Mouse (Mus musculus) neural tube, embryonic 14.5 days (tissue): ENCODE results near the gene Cotl1. TPM values are rescaled to one million over a fixed set of nuclear protein-coding genes. Genes with fewer than 3 reads are reported as not detected.

Experiments
- ATAC-seq: fragments of 200-750 bp; cut with Nextera tagmentation; 2 replicates; pipeline ENCODE4 v1.8.0; 2017; ENCODE audit warnings: low read depth, mild to moderate bottlenecking, moderate TSS enrichment, moderate library complexity
- H3K27ac ChIP-seq: fragments of 300-500 bp; sonication (generic); 2 replicates; pipeline ENCODE4 v1.5.1; 2014; ENCODE audit warnings: low read depth, mild to moderate bottlenecking, control low read depth, low read length, moderate library complexity, mixed read lengths
- H3K27me3 ChIP-seq: fragments of 300-500 bp; sonication (generic); 2 replicates; pipeline ENCODE4 v1.6.1; 2014; ENCODE audit warnings: low read length; ENCODE audit not compliant: control insufficient read depth, insufficient read depth
- H3K36me3 ChIP-seq: fragments of 300-500 bp; sonication (generic); 2 replicates; pipeline ENCODE4 v1.6.1; 2014; ENCODE audit warnings: low read length, mixed read lengths; ENCODE audit not compliant: control insufficient read depth, insufficient read depth
- H3K4me1 ChIP-seq: fragments of 300-500 bp; sonication (generic); 2 replicates; pipeline ENCODE4 v1.6.1; 2014; ENCODE audit warnings: low read length; ENCODE audit not compliant: control insufficient read depth, insufficient read depth
- H3K4me2 ChIP-seq: fragments of 300-500 bp; sonication (generic); 2 replicates; pipeline ENCODE4 v1.6.1; 2014; ENCODE audit warnings: mild to moderate bottlenecking, low read depth, low read length, control low read depth
- H3K4me3 ChIP-seq: fragments of 300-500 bp; sonication (generic); 2 replicates; pipeline ENCODE4 v1.5.1; 2014; ENCODE audit warnings: low read depth, low read length, control low read depth, mixed read lengths
- H3K9ac ChIP-seq: fragments of 300-500 bp; sonication (generic); replicated peaks from 2 replicates; pipeline ENCODE4 v1.6.1; 2014; ENCODE audit warnings: low read depth, mild to moderate bottlenecking, control low read depth, low read length, mixed read lengths
- H3K9me3 ChIP-seq: fragments of 300-500 bp; sonication (generic); 2 replicates; pipeline ENCODE4 v1.6.1; 2016; ENCODE audit warnings: low read length; ENCODE audit not compliant: control insufficient read depth
- WGBS: fragments of 180-500 bp; shearing (Covaris S2); extraction: QIAGEN DNeasy Blood & Tissue Kit; methylation state at CpG from one replicate; pipeline ENCODE4 v1.1.7; 2014; 5-methylcytosine and 5-hydroxymethylcytosine counted together
- polyA plus RNA-seq: library from polyadenylated mRNA; unstranded; fragments of >200 nt; fragmentation: Nextera tagmentation; extraction: Ambion mirVana; gene quantifications from 2 replicates; pipeline ENCODE4 v1.2.1, GENCODE M21; 2014

Gene Cotl1
- polyA plus RNA-seq, result 228 and 232 TPM in 2 replicates

DNA sequence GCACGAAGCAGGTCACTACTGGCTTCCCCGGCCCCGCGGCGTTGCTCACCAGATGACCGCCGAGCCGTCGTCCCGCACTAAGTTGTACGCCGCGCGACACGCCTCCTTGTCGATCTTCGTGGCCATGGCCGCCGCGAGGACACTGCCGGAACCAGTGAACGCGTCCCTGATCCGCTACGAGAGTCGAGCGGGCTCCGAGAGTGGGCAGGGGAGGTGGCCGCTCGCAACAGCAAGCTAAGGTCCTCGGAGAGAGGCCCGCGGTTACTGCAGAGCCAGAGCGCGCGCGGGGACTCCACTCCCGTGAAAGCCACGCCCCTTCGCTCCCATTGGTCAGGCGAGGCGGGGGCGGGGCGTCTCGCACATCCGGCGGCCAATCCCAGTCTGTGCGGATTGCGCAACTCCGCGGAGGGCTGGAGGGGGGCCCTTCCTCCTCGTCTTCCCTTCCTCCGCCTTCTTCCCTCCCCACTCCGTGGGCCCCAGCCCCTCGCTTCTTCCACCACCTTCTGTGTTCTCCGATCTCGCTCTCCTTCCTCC lies at the start of gene Cotl1:
Gene Cotl1 (minus strand): TSS at position 270 of the 534 bp plus-strand sequence.
- Histone ChIP-seq H3K4me2 (peak within 1 kb of the TSS; percentile 87), H3K9me3 (no peaks in the 10 kb centered on the region), H3K4me3 (peak within 1 kb of the TSS; percentile 79), H3K27ac (peak within 1 kb of the TSS; percentile 67), H3K9ac (peak within 1 kb of the TSS; percentile 80), H3K27me3 (no peaks in the 10 kb centered on the region), H3K36me3 (no peaks in the 10 kb centered on the region), H3K4me1 (peaks cover 36% of the 10 kb centered on the region)
- under 1% methylated on average over 56 of the region's 57 CpGs for whole genome bisulfite sequencing
- ATAC-seq, result peak; percentile 94

DNA sequence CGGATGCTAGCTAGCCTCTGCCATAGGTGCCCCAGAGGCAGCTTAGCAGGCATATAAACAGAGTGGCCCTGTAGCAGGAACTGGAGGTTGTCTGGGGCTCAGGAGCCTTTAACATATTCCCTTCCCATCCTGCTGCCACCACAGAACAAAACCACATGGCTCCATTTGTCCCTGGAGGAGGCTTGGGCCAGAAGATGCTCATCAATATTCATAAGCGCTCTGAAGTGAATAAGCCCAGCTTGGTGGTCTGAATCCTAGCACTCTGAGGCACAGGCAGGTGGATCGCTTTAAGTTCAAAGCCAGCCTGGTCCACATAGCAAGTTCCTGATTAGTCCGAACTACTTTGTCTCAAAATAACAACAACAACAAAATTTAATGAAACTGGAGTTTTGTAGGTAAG lies 47.7 kb upstream of the Cotl1 start:
- WGBS, result 60% methylated on average over 4 of the region's 4 CpGs
- ATAC-seq, result no peak
- no peaks in the 10 kb centered on the region for H3K9me3 ChIP-seq
- 0 out of 2 replicates have a peak, but pooled peaks cover 2% of the 10 kb centered on the region for H3K4me1 ChIP-seq
- H3K36me3 ChIP-seq, result no peaks in the 10 kb centered on the region
- H3K9ac ChIP-seq, result no peak overlapping the region
- no peak overlapping the region for H3K27ac ChIP-seq
- no peak overlapping the region for H3K4me3 ChIP-seq
- no peaks in the 10 kb centered on the region for H3K27me3 ChIP-seq
- no peak overlapping the region for H3K4me2 ChIP-seq

DNA sequence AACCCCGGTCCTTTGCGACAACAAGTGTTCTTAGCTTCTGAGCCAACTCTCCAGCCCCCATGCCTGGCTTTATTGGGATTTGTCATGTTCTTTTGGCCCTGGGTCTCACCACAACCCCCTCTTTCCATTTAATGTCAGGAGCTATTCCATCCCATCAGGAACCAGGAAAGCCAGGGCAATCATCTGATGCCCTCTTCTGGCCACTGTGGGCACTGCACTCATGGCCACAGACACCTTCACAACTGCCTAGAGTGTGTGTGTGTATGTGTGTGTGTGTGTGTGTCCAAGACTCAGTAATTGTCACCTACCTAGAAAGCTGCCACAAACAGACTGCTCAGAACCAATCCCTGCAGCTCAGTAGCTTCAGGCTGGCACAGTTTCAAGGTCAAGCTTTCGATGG lies 46.8 kb upstream of the Cotl1 start:
- 89% methylated on average over 3 of the region's 3 CpGs for WGBS
- no peaks in the 10 kb centered on the region for H3K9me3 ChIP-seq
- 0 out of 2 replicates have a peak, but pooled peaks cover 2% of the 10 kb centered on the region for H3K4me1 ChIP-seq
- no peaks in the 10 kb centered on the region for H3K36me3 ChIP-seq
- H3K27ac ChIP-seq, result no peak overlapping the region
- no peak for ATAC-seq
- no peak overlapping the region for H3K4me3 ChIP-seq
- no peaks in the 10 kb centered on the region for H3K27me3 ChIP-seq
- no peak overlapping the region for H3K4me2 ChIP-seq
- H3K9ac ChIP-seq, result no peak overlapping the region

DNA sequence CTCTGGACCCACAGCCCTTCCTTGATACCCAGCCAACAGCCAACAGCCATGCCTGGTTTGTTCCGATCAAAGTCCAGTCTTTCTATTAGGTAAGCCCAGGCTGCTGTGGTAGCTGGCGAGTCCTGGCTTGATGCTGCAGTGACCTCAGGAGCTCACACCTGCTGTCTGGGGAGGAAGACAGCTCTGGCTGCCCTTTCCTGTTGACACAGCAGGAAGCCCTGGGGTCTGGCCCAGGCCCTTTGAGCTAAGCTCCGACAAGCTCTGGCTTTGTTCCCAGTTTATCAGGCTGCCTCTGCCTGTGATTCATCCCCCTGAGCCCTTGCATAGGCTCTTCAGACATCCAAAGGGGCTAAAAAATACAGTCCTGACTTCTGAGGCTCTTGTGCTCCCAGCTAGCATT lies 45.3 kb upstream of the Cotl1 start:
- H3K36me3 ChIP-seq, result no peaks in the 10 kb centered on the region
- H3K4me3 ChIP-seq, result no peak overlapping the region
- no peaks in the 10 kb centered on the region for H3K27me3 ChIP-seq
- H3K27ac ChIP-seq, result no peak overlapping the region
- no peaks in the 10 kb centered on the region for H3K9me3 ChIP-seq
- no peak for ATAC-seq
- 0 out of 2 replicates have a peak, but pooled peaks cover 2% of the 10 kb centered on the region for H3K4me1 ChIP-seq
- H3K4me2 ChIP-seq, result no peak overlapping the region
- no peak overlapping the region for H3K9ac ChIP-seq
- WGBS, result 30% methylated on average over 3 of the region's 3 CpGs

DNA sequence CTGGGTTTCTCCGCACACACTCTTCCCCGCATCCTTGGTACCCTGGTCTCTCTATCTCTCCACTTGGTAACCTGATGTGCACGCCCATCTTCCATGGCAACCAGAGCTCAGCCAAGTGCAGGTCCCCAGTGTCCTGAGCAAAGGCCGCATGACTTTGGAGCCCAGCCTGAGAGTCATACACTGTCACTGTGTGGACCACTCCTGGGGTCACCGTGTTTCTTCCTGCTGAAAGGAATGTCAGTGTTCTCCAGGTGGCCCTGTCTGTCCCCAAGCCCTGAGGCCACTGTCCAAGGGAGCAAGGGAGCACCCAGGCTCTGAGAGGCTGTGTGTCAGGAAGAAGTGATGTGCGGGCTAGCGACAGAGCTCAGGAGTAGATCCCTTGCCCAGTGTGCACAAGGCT lies 42.9 kb upstream of the Cotl1 start:
- H3K27me3 ChIP-seq, result no peaks in the 10 kb centered on the region
- no peak overlapping the region for H3K27ac ChIP-seq
- no peak overlapping the region for H3K4me2 ChIP-seq
- ATAC-seq, result no peak
- no peaks in the 10 kb centered on the region for H3K36me3 ChIP-seq
- H3K9ac ChIP-seq, result no peak overlapping the region
- H3K4me3 ChIP-seq, result no peak overlapping the region
- 0 out of 2 replicates have a peak, but pooled peaks cover 2% of the 10 kb centered on the region for H3K4me1 ChIP-seq
- H3K9me3 ChIP-seq, result no peaks in the 10 kb centered on the region
- 91% methylated on average over 7 of the region's 7 CpGs for WGBS

DNA sequence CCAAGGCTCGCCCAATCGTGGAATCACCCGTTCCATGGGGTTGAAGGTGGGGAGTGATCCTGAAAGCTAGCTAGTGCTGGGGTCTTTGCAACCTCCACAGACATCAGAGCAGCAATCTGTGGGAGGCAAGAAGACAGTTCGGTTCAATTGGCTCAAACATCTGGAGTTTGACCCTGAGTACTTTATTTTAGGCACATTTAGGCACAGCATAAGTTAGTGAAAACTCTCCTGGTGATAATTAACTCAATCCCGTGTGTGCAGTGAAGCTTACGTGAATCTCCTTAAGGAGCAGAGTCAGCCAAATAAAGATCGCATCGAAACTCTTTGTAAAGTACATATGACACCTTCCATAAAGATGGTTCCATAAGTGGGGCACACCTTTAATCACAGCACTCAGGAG lies 41.6 kb upstream of the Cotl1 start:
- H3K4me2 ChIP-seq, result no peak overlapping the region
- no peak overlapping the region for H3K27ac ChIP-seq
- no peaks in the 10 kb centered on the region for H3K9me3 ChIP-seq
- H3K9ac ChIP-seq, result no peak overlapping the region
- H3K27me3 ChIP-seq, result no peaks in the 10 kb centered on the region
- WGBS, result 85% methylated on average over 8 of the region's 8 CpGs
- no peak for ATAC-seq
- H3K4me3 ChIP-seq, result no peak overlapping the region
- H3K4me1 ChIP-seq, result 0 out of 2 replicates have a peak, but pooled peaks cover 2% of the 10 kb centered on the region
- no peaks in the 10 kb centered on the region for H3K36me3 ChIP-seq

DNA sequence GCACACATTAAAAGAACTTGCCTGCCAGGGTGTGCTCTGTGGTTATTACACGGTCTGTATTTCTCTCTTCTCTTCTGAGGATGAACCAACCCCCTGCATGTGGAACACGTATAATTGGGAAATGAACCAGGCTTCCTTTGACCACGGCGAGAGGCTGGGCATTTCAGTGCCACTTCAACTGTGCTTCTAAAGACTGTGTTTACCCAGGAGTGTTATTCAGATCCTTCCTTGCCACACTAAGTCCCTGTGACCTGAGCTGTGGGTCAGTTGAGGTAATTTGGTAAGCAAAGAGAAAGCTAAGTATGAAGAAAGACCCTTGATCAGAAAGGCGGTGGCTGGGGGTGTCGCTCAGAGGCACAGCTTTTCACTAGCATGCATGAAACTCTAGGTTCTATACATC lies 41.0 kb upstream of the Cotl1 start:
- Histone ChIP-seq H3K36me3 (no peaks in the 10 kb centered on the region), H3K4me3 (no peak overlapping the region), H3K4me2 (no peak overlapping the region), H3K27me3 (no peaks in the 10 kb centered on the region), H3K9ac (no peak overlapping the region), H3K4me1 (0 out of 2 replicates have a peak, but pooled peaks cover 2% of the 10 kb centered on the region), H3K9me3 (no peaks in the 10 kb centered on the region), H3K27ac (no peak overlapping the region)
- no peak for ATAC-seq
- 73% methylated on average over 6 of the region's 6 CpGs for WGBS

DNA sequence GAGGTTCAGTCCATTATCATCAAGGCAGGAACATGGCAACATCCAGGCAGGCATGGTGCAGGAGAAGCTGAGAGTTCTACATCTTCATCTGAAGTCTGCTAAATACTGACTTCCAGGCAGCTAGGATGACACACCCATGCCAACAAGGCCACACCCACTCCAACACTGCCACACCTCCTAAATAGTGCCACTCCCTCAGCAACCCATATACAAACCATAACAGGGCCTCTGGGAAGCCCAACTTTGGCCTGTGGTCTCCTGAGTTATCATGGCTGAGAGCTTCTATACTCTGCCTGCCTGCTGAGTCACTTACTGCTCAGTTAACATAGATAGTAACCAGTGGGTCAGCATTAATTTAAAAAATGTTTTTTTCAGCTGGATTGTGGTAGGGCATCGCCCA lies 32.8 kb upstream of the Cotl1 start:
- H3K27me3 ChIP-seq, result no peaks in the 10 kb centered on the region
- no peaks in the 10 kb centered on the region for H3K4me1 ChIP-seq
- no peak for ATAC-seq
- H3K4me2 ChIP-seq, result no peak overlapping the region
- peaks cover 17% of the 10 kb centered on the region for H3K36me3 ChIP-seq
- 97% methylated on average over 1 of the region's 1 CpGs for WGBS
- no peaks in the 10 kb centered on the region for H3K9me3 ChIP-seq
- H3K9ac ChIP-seq, result no peak overlapping the region
- H3K4me3 ChIP-seq, result no peak overlapping the region
- H3K27ac ChIP-seq, result no peak overlapping the region

DNA sequence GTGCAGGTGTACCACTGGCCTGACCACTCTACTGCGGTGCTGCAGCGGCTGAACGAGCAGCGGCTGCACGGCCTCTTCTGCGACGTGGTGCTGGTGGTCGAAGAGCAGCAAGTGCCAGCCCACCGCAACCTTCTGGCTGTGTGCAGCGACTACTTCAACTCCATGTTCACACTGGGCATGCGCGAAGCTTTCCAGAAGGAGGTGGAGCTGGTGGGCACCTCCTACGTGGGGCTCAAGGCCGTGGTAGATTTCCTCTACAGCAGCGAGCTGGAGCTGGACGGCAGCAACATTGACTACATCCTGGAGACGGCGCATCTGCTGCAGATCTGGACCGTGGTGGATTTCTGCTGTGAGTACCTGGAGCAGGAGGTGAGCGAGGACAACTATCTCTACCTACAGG lies 29.3 kb upstream of the Cotl1 start:
- ATAC-seq, result no peak
- WGBS, result 80% methylated on average over 20 of the region's 20 CpGs
- H3K36me3 ChIP-seq, result peaks cover 17% of the 10 kb centered on the region
- H3K9me3 ChIP-seq, result no peaks in the 10 kb centered on the region
- H3K27me3 ChIP-seq, result no peaks in the 10 kb centered on the region
- H3K4me1 ChIP-seq, result no peaks in the 10 kb centered on the region
- no peak overlapping the region for H3K4me3 ChIP-seq
- no peak overlapping the region for H3K9ac ChIP-seq
- H3K4me2 ChIP-seq, result no peak overlapping the region
- no peak overlapping the region for H3K27ac ChIP-seq
